Mouse (Mus musculus) retina, adult 2 months (tissue): ENCODE results near the gene Fgfr2.

Experiments
- DNase-seq: peaks from one replicate; pipeline ENCODE4 v3.0.0-alpha.2; 2012; ENCODE audit warnings: low read depth, low spot score

The Fgfr2 gene

DNA sequence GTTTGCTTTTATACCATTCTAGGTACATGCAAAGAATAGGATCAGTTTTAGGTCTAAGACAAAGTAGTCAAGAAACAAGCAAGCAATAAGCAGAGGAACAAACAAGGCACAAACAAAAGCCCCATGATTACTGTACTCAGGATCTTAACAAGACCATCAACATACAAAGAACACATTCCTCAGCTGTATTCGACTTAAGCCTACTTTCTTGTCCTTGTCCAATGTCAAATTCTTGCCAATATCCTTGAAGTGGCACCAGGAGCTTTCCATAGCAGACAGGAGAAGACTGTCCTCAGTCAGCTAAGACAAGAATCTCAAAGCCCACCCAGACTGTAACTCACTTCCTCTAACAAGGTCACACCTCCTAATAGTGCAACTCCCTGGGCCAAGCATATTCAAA, 944.1 kb downstream of the Fgfr2 start:
- DNase-seq = no peak

DNA sequence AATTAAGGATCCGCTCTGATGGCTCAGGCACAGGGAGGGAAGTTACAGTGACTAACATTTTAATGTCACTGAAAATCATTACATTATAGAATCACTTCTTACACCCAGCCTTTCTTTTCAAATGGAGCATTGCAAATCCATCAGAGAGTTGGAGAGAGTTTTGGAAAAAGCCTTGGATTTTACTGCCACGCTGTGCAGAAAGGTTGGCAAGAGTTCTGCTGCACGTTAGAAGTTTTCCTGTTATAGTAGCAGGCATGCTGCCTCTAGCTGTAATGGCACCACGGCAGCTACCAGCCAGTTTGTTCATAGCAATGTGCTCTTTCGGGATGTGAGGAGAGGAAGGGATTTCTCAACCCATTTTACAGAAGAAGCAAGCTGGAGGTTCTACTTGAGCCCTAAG, 948.4 kb downstream of the Fgfr2 start:
- DNase-seq = no peak

DNA sequence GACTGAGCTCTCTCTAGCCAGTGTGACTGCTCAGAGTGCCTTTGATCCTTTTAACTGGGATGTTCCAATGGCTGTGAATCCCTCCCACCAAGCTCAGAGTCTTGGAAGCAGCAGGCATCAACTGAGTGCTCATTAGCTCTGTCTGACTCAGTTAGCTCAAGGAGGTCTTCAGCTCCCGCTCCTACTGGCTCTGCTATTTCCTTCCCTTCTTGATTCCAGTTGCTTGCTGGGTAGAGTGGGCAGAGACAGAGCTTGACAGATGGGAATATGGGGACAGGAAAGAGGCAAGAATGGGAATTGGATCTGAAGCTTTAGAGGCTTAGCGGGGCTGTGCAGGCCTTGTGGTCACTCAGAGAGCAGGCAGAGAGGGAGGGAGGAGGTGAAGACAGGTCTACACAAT, 948.9 kb downstream of the Fgfr2 start:
- DNase-seq = no peak

DNA sequence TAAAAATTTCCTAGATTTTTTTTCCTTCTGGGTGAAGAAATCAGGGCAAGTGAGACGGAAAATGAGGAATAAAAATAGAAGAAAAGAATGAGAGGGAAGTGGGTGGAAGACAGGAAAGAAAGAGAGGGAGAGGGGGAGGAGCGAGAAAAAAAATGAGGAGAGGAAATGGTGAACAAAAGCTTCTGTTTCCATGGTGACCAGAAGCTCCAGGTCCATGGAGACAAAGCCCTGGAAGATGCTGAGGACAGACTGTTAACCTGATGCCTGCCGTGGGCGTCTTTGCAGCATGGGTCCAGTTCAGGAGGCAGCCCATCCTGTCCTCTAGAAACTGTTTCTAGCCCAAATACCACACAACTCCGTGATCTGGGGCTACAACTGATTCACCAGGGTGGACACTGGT, 950.9 kb downstream of the Fgfr2 start:
- DNase-seq = no peak

DNA sequence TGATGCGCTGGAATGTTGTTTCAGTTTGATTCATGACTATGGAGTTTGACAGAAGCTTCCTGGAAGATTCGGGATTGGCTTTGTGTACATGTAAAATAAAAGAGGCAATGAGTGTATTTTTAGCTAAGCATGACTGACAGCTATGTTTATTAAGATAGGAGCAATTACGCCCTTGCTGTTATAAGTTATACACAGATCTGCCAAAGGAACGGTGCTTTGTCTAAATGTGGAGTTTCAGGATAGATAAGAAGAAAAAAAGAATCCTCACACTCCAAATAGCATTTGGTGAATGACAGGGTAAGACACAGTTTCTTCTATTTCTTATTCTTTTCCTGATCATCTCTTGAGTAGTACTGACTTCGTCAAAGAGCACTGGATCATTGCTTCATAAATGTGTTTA, 951.4 kb downstream of the Fgfr2 start:
- DNase-seq = no peak

DNA sequence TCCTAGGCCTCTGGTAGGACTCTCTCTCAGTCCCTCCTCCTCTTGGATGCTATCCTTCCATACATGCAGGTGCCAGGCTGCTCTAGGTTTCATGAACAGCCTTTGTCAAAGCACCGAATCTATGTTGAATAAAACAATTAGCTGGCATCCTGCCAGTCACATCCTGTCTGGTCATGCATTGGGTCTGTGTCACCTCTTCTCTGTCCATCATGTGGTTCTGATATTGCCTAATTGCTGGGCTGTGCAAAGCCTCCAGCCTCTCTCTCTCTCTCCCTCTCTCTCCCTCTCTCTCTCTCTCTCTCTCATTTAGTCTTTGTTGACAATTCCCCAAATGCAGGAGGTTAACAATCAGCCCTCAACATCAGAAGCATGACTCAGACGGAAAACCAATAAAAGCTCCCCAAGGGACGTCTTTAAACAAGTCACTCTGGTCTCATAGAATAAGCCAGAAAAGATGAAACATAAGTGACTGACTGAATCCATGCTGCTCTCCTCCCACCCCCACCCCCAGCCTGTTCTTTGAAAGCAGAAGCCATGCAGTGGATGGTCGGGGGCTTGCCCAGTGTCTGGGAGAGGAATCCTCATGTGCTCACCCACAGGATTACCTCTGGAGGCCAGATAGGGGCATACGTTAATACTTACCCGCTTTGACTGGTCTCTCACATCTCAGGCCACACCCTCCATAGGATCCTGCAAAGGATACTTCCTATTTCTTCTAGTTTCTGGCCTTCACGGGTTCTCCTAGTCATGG, 953.6 kb downstream of the Fgfr2 start:
- no peak for DNase-seq

DNA sequence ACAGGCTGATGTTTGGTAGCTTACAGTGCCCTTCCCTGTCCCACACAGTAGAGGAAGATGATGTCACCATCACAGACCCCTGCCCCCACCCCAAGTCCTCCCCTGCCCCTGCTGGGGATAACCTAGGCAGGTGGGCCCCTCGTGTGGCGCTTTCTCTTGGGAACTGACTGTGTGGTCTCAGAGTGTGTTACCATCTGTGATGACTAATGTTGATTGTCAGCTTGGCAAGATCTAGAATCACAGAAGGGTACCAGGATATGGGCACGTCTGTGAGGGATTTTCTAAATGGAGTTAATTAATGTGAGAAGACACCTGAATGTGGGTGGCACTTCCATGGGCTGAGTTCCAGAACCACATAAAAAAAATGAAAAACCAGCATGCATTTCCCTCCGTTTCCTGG, 955.9 kb downstream of the Fgfr2 start:
- DNase-seq = no peak

DNA sequence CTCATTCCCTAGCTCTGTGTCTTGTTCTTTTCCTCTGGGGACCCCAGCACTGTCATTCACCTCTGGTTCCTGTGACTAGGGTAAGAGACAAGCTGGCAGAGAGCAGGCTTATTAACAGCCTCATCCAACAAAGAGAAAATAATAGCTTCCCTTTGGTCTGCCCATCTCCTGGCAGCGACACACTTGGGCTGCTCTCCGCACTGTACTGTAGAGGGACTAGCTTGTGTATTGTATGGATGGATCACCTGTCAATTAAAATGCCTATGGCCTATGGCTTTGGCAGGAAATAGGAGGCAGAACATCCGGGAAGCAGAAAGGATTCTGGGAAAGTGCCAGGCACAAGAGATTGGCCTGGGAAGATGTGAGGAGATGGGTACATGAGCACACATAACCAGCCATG, 960.9 kb downstream of the Fgfr2 start:
- DNase-seq = no peak

DNA sequence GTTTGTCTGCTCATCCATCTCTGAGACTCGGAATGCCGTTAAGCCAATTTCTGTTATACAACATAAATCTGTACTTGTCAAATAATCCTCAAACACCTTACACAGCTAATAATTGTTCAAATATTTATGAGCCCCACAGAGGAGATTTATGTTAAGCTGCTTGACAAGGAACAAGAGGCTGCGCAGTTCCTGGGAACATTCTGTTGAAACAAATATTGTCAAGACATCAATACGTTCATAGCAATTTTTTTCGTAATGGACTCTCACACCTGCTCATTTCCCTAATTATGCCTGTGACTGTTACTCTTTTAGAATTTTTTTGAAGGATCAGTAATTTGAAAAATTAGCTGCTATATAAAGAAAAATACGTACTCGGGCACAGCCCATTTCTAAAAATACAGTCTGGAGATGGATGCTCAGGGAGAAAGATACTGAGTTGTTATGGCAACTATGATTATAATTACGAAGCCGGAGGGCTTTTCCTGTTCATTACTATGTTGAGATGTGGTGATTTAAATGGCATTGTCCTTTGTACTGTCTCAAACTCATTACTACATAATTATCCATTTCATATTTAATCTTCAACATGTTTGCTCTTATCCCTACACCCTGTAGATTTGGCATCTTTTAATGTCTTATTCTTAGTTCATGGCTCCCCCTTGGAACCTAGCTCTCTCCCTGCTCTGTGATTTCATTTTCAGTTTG, 964.7 kb downstream of the Fgfr2 start:
- DNase-seq = no peak

DNA sequence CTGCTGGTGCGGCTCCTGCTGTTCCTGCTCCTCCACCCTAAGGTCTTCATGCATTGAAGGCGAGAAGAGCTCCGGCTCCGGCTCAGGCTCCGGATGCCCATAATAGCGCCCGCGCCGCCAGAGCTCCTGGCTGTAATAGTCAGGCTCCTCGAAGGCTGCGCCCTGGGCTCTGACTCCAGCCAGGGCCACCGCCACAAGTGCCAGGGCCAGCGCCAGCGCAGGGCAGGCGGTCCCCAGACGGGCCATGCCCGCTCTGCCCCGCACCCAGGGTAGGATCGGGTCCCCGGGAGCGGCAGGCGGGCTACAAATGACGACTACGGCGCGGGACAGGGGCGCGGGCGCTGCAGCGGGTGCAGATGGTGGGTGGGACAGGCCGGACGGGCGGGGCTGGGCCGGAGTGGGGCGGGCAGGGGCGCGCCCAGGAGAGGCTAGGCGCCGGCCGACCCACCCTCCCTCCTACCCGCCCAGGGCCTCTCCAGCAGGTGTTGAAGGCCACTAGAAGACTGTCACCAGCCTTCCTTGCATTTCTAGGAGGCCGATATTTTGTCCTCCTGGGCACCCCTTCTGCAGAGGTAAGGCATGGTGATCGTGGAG, 968.7 kb downstream of the Fgfr2 start, which contains the start of gene Cpxm2:
Gene Cpxm2, minus strand, starts transcription at position 372 of the 594 bp plus-strand sequence.
- DNase-seq = no peak

DNA sequence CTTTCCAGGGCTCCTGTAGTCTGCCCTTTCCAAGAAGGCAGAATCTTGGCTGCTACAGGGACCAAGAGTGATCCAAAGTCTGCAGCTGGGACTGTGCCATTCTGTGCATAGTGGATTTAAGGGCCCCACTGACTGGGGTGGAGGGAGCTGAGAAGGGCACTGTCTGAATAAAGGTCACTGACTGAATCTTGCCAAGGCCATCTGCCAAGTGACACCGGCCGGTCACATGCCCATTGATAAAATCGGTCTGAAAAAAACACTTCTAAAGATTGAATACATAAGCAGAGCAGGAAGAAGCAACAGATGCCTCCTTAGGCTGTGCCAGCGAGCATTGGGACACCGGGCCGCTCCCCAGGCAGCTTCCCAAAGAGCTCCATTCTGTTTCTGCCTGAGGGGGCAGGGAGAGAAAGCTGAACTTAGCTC, 969.4 kb downstream of the Fgfr2 start:
- no peak for DNase-seq

DNA sequence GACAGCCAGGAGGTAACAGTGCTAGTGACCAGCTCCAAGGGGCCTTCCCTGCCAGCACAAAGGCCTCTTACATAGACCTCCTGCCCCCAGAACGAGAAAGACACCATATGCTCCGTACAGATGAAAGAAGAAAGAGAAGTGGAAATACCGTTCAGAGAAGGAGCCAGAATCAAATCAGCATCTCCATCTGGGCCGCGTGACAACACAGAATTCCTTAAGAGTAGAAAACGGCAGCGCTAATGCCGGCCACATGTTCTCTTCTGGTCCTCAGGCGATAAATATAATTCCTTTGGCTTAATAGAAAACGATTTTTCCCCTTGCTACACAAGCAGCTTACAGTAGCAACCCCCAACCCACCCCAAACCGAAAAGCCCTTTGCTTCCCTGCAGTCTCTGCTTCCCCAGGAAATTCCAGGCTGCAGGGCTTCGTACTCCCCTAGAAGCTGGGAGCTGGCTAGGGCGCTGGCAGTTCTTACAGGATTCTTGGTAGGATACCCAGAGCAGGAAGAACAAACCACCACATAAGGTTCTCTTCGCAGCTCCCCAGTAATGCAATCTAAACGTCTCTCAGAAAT, 977.8 kb downstream of the Fgfr2 start:
- DNase-seq = no peak

DNA sequence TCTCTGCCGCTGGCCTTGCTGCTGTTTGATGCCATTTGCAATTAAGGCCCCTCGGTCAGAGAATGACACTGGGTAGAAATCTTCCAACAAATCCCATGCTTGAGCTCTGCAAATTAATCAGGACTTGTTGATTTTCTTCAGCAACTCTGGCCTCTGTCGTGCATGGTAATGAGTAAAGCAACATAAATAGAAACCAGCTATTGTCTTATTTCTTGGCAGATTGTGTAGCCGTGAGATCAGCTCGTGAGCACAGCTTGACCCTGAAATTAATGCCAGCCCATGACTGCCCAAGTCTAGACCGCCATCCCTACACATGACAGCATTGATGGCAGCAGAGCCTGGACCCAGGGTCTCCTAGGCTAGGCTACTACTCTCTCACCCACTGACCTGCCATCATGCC, 994.5 kb downstream of the Fgfr2 start:
- DNase-seq = no peak

DNA sequence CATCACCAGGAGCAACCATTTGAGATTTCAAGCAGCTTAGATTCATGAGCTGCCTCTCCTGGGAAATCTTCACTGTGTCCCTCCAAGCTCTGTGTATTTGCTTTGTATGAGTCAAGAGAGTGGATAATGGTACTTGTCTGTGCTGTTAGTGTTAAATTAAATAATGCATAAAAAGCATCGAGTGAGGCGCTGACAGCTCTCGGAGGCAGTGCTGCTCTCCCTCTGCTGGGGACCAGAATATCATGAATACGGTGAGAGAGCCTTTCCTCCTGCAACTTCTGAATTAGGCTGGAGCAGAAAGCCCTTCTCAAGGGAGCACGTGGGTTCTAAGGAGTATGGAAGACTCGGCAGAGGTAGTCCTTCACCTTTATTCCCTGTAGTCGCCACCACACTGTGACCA, 998.2 kb downstream of the Fgfr2 start:
- DNase-seq = no peak

DNA sequence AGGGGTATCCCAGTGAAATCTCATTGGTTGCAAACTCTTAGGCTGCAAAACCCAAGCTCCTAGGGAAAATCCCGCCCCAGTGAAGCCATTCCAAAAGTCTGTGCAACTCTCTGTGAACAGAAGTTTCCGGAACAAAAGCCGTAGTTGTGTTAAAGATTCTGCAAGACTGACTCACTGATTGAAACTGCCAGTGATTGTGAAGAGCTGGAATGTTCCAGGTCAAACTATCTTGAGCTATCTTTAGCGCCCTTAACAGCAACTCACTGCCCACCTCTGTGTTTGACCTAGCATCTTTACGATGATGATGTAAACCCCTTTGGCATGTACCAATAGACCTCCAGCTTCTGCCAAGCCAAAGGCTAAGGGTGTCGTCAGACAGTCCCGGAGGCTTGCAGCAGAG, 999.9 kb downstream of the Fgfr2 start:
- DNase-seq = no peak

DNA sequence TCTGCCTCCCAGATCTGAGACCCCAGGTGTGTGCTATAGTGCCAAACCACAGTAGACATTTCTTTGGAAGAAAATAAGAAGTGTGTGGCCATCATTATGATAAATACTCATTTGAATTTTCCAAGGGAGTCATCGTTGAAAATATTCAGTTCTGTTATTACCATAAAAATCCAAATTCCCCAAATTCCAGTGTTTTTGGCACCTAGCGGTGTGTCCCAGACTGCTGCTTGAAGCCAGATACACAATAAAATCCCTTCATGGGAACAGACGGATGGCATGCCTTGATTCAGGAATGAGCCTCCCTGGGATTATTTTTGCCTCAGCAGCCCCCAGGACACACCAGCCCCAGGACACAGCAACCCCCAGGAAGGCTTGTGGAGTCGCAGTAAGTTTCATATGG, 1003.3 kb downstream of the Fgfr2 start:
- no peak for DNase-seq

DNA sequence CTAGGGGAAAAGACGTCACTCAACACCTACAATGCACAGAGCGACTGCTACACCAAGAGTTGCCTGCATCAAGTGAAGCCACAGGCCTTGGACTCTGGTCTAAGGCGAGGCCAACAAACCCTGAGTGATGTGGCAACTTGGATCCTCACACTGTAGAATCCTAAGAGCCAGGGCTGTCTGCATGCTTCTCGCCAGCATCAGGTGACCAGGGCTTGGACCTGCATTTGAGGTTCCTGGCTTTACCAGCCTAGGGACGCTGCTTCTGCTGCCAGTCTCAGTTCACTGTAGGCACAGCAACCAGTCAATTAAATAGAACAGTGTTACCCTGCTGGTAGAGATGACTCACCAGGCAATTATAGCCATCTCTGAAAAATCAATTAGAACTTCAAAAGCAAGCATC, 1011.4 kb downstream of the Fgfr2 start:
- no peak for DNase-seq

DNA sequence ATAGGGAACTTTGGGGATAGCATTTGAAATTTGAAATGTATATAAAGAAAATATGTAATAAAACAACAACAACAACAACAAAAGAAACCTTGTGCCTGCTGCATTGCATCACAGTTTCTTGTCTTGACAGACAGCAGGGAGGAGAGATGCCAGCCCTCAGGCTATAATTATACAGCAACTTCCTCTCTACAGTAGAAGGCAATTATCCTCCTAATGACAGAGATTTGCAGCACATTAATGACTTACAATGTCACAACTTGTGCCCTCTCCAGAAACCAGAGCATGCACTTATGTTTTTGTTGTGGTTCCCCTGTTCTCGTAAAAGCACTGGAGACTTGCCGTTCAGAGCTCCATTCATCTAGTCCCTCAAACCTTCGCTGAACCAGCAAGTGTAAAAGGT, 1012.8 kb downstream of the Fgfr2 start:
- DNase-seq = no peak

DNA sequence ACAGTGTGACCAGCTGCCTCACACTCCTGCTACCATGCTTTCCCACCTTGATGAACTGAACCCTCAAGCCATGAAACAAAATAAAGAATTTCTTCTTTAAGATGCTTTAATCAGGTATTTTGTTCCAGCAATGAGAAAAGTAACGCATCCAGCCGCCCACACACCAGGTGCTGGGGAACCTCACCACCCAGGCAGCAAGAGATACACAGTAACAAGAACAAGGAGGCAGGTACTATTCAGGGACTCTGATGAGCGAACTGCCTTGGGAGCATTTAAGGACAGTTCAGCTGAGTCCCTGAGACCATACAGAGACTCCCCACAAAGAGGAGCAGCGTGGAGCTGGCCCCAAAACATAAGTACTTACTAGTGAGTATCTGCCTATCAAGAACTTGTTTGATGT, 1016.3 kb downstream of the Fgfr2 start:
- no peak for DNase-seq

DNA sequence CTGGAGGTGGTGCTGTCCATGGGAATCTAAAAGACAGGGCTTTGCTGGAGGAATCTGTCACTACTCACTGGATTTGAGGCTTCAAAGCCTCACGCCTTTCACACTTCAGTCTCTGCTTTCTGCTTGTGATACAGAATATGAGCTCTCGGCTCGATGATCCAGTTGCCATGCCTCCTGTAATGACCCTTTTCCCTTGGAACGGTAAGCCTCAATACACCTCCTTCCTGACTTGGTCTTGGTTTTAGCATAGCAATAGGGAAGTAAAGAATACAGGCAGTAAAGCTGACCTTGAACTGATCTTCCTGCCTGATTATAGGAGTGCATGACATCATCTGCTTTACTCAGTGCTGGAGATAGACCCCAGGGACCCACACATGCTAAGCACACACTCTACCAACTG, 1017.8 kb downstream of the Fgfr2 start:
- no peak for DNase-seq

DNA sequence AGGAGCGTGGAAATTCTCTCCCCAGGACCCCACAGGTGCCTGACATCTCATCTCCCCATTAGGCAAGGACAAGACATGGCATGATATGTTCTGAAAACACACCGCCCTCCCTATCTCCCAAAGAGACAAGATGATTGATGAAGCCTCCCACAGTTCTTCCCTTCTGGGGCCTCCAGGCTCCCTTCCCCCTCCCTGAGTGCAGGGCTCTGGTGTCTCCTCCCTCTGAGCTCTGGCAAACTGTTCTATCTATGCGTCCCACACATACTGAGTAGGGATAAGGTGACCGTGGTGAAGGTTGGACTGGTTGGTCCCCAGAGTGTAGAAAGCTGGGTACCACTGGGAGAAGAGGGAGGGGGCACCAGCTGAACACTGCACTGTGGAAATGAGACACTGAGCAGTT, 1024.7 kb downstream of the Fgfr2 start:
- no peak for DNase-seq

DNA sequence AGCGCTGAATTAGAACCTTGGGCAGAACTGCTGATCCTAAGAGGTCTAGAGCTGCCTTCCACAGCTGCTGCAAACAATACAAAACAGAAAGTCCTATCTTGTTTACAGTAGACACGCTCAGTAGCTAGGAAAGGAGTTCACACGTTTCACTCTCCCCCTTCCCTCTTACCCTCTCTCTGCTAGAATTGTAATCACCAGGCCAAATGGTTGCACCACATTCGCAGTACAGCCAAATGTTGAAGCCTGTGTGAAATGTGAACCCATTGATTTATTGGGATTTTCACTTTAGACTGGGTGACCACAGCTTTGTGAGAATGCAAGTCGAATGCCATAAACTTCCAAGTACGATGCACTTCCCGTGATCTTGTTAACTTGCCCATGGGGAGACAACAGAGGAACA, 1028.5 kb downstream of the Fgfr2 start:
- DNase-seq = no peak

DNA sequence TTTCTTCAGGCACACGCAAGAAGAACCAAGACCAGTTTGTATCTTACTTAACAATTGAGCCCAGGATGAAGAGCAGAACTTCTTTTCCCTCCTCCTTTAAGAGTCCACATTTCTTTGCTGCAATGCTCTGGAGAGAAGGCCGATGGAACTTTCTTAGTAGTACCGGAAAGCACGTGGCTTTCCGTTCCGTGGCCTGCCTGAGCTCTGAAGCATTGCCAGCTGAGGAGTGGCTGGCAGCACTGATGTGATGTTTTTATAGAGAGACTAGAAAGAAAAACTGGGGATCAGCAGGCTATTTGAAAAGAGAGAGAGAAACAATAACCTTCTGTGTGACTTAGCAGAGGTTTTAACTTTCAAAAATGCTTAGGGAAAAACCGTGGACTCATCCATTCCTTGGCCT, 1031.6 kb downstream of the Fgfr2 start:
- DNase-seq = no peak
